Mouse (Mus musculus): ENCODE results near the gene March9. TPM values are rescaled to one million over a fixed set of nuclear protein-coding genes. Genes with fewer than 3 reads are reported as not detected.

The March9 gene
- polyA plus RNA-seq, 1 experiment from 2014 or later = 1.2 TPM

- peaks cover 26% of the 10 kb centered on the region for H3K4me1 ChIP-seq
- peaks cover 83% of the 10 kb centered on the region for H3K27me3 ChIP-seq (replicated peaks; ENCODE audit: low read depth, poor library complexity, severe bottlenecking)
- no peak overlapping the region for H3K27ac ChIP-seq (replicated peaks)
- peaks cover 13% of the 10 kb centered on the region for H3K36me3 ChIP-seq (replicated peaks)
- H3K9me3 ChIP-seq = no peaks in the 10 kb centered on the region
- peak; percentile 63 for DNase-seq (ENCODE audit: low spot score)
- WGBS = 9% methylated on average over 57 of the region's 57 CpGs
- peak overlapping the region; percentile 35 for H3K4me3 ChIP-seq
Measured at GRCm38 (mm10) chr10:127090560-127091411, 30.8 kb upstream of the March9 start.

GRCm38 (mm10) chr10:127085633-127086032 is 25.6 kb upstream of the March9 start:
- Histone ChIP-seq H3K27me3 (replicated peaks; ENCODE audit: low read depth, poor library complexity, severe bottlenecking) (peaks cover 91% of the 10 kb centered on the region), H3K27ac (replicated peaks) (no peak overlapping the region), H3K9me3 (no peaks in the 10 kb centered on the region), H3K4me3 (no peak overlapping the region), H3K36me3 (replicated peaks) (no peaks in the 10 kb centered on the region), H3K4me1 (peaks cover 26% of the 10 kb centered on the region)
- 78% methylated on average over 6 of the region's 6 CpGs for WGBS
- no peak for DNase-seq (ENCODE audit: low spot score)

- no peaks in the 10 kb centered on the region for H3K36me3 ChIP-seq (replicated peaks)
- H3K27ac ChIP-seq (replicated peaks) = no peak overlapping the region
- WGBS = 81% methylated on average over 9 of the region's 9 CpGs
- no peak for DNase-seq (ENCODE audit: low spot score)
- peaks cover 91% of the 10 kb centered on the region for H3K27me3 ChIP-seq (replicated peaks; ENCODE audit: low read depth, poor library complexity, severe bottlenecking)
- peaks cover 26% of the 10 kb centered on the region for H3K4me1 ChIP-seq
- H3K4me3 ChIP-seq = no peak overlapping the region
- no peaks in the 10 kb centered on the region for H3K9me3 ChIP-seq
Measured at GRCm38 (mm10) chr10:127085052-127085451, 25.1 kb upstream of the March9 start.

GRCm38 (mm10) chr10:127083915-127084306 is 23.9 kb upstream of the March9 start:
- Histone ChIP-seq H3K4me1 (peaks cover 37% of the 10 kb centered on the region), H3K9me3 (no peaks in the 10 kb centered on the region), H3K27ac (replicated peaks) (no peak overlapping the region), H3K4me3 (no peak overlapping the region), H3K36me3 (replicated peaks) (no peaks in the 10 kb centered on the region), H3K27me3 (replicated peaks; ENCODE audit: low read depth, poor library complexity, severe bottlenecking) (peaks cover 91% of the 10 kb centered on the region)
- DNase-seq (ENCODE audit: low spot score) = no peak
- WGBS = 54% methylated on average over 5 of the region's 5 CpGs

- whole genome bisulfite sequencing = 32% methylated on average over 8 of the region's 8 CpGs
- H3K27me3 ChIP-seq (replicated peaks; ENCODE audit: low read depth, poor library complexity, severe bottlenecking) = peaks cover 91% of the 10 kb centered on the region
Measured at GRCm38 (mm10) chr10:127083292-127083914, 23.4 kb upstream of the March9 start.

GRCm38 (mm10) chr10:127081996-127082620 is 22.1 kb upstream of the March9 start:
- H3K27me3 ChIP-seq (replicated peaks; ENCODE audit: low read depth, poor library complexity, severe bottlenecking) = peaks cover 91% of the 10 kb centered on the region
- WGBS = 33% methylated on average over 8 of the region's 8 CpGs
- peak; percentile 64 for DNase-seq (ENCODE audit: low spot score)
- H3K36me3 ChIP-seq (replicated peaks) = no peaks in the 10 kb centered on the region
- H3K27ac ChIP-seq (replicated peaks) = no peak overlapping the region
- H3K9me3 ChIP-seq = no peaks in the 10 kb centered on the region
- peaks cover 52% of the 10 kb centered on the region for H3K4me1 ChIP-seq
- H3K4me3 ChIP-seq = peak overlapping the region; percentile 72; the same call in 1 of the 2 replicates

More at GRCm38 (mm10) chr10:127083292-127083914, 23.4 kb upstream of the March9 start:
- no peaks in the 10 kb centered on the region for H3K9me3 ChIP-seq
- H3K4me1 ChIP-seq = peaks cover 43% of the 10 kb centered on the region
- H3K36me3 ChIP-seq (replicated peaks) = no peaks in the 10 kb centered on the region
- no peak for DNase-seq (ENCODE audit: low spot score)
- H3K4me3 ChIP-seq = 0 out of 2 replicates have a peak overlapping the region, but pooled peaks have one; percentile 3
- no peak overlapping the region for H3K27ac ChIP-seq (replicated peaks)

- DNase-seq (ENCODE audit: low spot score) = peak; percentile 44
- Histone ChIP-seq H3K9me3 (no peaks in the 10 kb centered on the region), H3K27me3 (replicated peaks; ENCODE audit: low read depth, poor library complexity, severe bottlenecking) (peaks cover 93% of the 10 kb centered on the region), H3K27ac (replicated peaks) (no peak overlapping the region), H3K4me3 (peak overlapping the region; percentile 72), H3K36me3 (replicated peaks) (no peaks in the 10 kb centered on the region), H3K4me1 (peaks cover 56% of the 10 kb centered on the region)
- 3% methylated on average over 48 of the region's 48 CpGs for WGBS
Measured at GRCm38 (mm10) chr10:127080901-127081780, 21.2 kb upstream of the March9 start.

- H3K4me1 ChIP-seq = peaks cover 65% of the 10 kb centered on the region
- no peaks in the 10 kb centered on the region for H3K36me3 ChIP-seq (replicated peaks)
- peak overlapping the region; percentile 71 for H3K27ac ChIP-seq (replicated peaks)
- WGBS = 1% methylated on average over 70 of the region's 70 CpGs
- H3K4me3 ChIP-seq = peak overlapping the region; percentile 72
- H3K9me3 ChIP-seq = no peaks in the 10 kb centered on the region
- H3K27me3 ChIP-seq (replicated peaks; ENCODE audit: low read depth, poor library complexity, severe bottlenecking) = peaks cover 100% of the 10 kb centered on the region
- peak; percentile 60 for DNase-seq (ENCODE audit: low spot score)
Measured at GRCm38 (mm10) chr10:127079665-127080391, 19.8 kb upstream of the March9 start.

GRCm38 (mm10) chr10:127078677-127079575 is 18.9 kb upstream of the March9 start:
- no peaks in the 10 kb centered on the region for H3K9me3 ChIP-seq
- peaks cover 92% of the 10 kb centered on the region for H3K27me3 ChIP-seq (replicated peaks; ENCODE audit: low read depth, poor library complexity, severe bottlenecking)
- peak; percentile 77 for DNase-seq (ENCODE audit: low spot score)
- H3K4me3 ChIP-seq = peak overlapping the region; percentile 72
- no peaks in the 10 kb centered on the region for H3K36me3 ChIP-seq (replicated peaks)
- peaks cover 65% of the 10 kb centered on the region for H3K4me1 ChIP-seq
- WGBS = under 1% methylated on average over 48 of the region's 49 CpGs
- peak overlapping the region; percentile 71 for H3K27ac ChIP-seq (replicated peaks)

- Histone ChIP-seq H3K27ac (replicated peaks) (no peak overlapping the region), H3K27me3 (replicated peaks; ENCODE audit: low read depth, poor library complexity, severe bottlenecking) (peaks cover 84% of the 10 kb centered on the region), H3K9me3 (no peaks in the 10 kb centered on the region), H3K4me1 (peaks cover 61% of the 10 kb centered on the region), H3K4me3 (peak overlapping the region; percentile 72), H3K36me3 (replicated peaks) (no peaks in the 10 kb centered on the region)
- no peak for DNase-seq (ENCODE audit: low spot score)
- WGBS = 3% methylated on average over 12 of the region's 12 CpGs
Measured at GRCm38 (mm10) chr10:127078001-127078676, 18.2 kb upstream of the March9 start.
